Mouse (Mus musculus) embryonic facial prominence, embryonic 15.5 days (tissue): Measurements from ENCODE around the gene Cgnl1. TPM values are rescaled to one million over a fixed set of nuclear protein-coding genes. Genes with fewer than 3 reads are reported as not detected.

Experiments
- ATAC-seq: fragments of 200-750 bp; cut with Nextera tagmentation; 2 replicates; pipeline ENCODE4 v1.8.0; 2017; ENCODE audit warnings: low read depth, moderate TSS enrichment; ENCODE audit not compliant: insufficient number of reproducible peaks, low FRiP score, low TSS enrichment
- H3K27ac ChIP-seq: fragments of 300-500 bp; sonication (generic); replicated peaks from 2 replicates; pipeline ENCODE4 v1.5.1; 2015; ENCODE audit warnings: mild to moderate bottlenecking, inconsistent platforms
- H3K27me3 ChIP-seq: fragments of 300-500 bp; sonication (generic); 2 replicates; pipeline ENCODE4 v1.6.1; 2015; ENCODE audit warnings: inconsistent platforms
- H3K36me3 ChIP-seq: fragments of 300-500 bp; sonication (generic); 2 replicates; pipeline ENCODE4 v1.6.1; 2015; ENCODE audit warnings: mild to moderate bottlenecking, inconsistent platforms
- H3K4me1 ChIP-seq: fragments of 300-500 bp; sonication (generic); 2 replicates; pipeline ENCODE4 v1.6.1; 2015; ENCODE audit warnings: inconsistent platforms
- H3K4me2 ChIP-seq: fragments of 300-500 bp; sonication (generic); replicated peaks from 2 replicates; pipeline ENCODE4 v1.6.1; 2015; ENCODE audit warnings: mild to moderate bottlenecking, inconsistent platforms
- H3K4me3 ChIP-seq: fragments of 300-500 bp; sonication (generic); replicated peaks from 2 replicates; pipeline ENCODE4 v1.5.1; 2015; ENCODE audit warnings: mild to moderate bottlenecking, inconsistent platforms
- H3K9ac ChIP-seq: fragments of 300-500 bp; sonication (generic); 2 replicates; pipeline ENCODE4 v1.6.1; 2015; ENCODE audit warnings: inconsistent platforms
- H3K9me3 ChIP-seq: fragments of 300-500 bp; sonication (generic); replicated peaks from 2 replicates; pipeline ENCODE4 v1.6.1; 2016; ENCODE audit warnings: inconsistent platforms
- WGBS: fragments of 180-500 bp; shearing (Covaris S2); methylation state at CpG from one replicate; pipeline ENCODE4 v1.1.7; 2015; 5-methylcytosine and 5-hydroxymethylcytosine counted together
- polyA plus RNA-seq: library from polyadenylated mRNA; unstranded; fragments of >200 nt; fragmentation: Nextera tagmentation; extraction: Ambion mirVana; gene quantifications from 2 replicates; pipeline ENCODE4 v1.2.1, GENCODE M21; 2015

Cgnl1 gene
- polyA plus RNA-seq, 1 experiment from 2014 or later, result 10.8 TPM

DNA sequence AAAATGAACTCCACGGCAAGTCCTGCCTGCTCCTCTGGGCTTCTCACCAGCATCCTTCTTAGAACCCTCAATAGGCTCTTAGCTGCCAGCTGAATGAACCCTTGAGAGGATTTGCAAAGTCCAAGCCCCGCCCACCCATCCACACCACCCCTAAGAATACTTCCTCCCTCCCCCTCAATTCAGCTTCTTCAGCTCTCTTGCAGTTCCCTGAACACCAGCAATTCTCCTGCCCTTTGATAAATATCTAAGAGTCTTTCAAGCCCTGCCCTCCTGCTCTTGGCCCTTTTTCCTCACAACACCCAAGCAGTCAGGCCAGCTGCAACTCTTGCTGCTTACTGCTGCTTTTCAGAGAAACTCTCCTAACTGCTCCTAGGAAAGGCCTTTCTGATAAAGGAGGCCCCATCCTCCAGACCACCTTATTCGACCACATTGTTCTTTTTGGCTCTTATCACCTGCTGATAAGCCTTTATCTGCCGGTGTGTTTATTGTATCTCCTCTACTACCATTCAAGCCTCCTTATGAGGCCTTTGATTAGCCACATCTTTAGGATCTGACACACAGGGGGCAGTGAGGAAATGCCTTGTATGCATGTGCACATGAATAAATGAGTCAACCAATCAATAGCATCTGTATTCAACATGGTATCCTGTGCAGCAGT, 21.3 kb downstream of the Cgnl1 start:
- no peaks in the 10 kb centered on the region for H3K9me3 ChIP-seq
- H3K27me3 ChIP-seq, result no peaks in the 10 kb centered on the region
- H3K4me1 ChIP-seq, result peaks cover 26% of the 10 kb centered on the region
- H3K4me3 ChIP-seq, result no peak overlapping the region
- H3K27ac ChIP-seq, result no peak overlapping the region
- no peak overlapping the region for H3K9ac ChIP-seq
- WGBS, result 18% methylated on average over 4 of the region's 4 CpGs
- H3K4me2 ChIP-seq, result no peak overlapping the region
- no peaks in the 10 kb centered on the region for H3K36me3 ChIP-seq
- no peak for ATAC-seq

DNA sequence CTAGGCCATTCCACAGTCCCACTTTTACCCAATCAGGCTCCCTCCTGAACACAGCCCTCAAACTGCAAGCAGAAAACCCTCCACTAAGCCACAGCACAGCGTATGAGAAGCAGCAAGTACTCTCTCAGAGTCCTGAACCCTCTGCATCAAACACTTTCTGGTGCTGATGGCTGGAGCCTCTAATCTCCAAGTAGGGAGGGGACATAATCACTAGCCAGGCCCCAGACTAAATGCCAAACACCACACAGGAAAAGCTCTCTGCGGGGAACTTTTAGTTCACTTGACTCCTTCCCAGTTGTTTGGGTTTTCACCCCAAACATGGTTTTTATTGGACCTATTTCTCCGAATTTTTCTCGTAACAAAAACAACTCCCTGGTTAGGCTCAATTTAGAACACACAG, 25.0 kb downstream of the Cgnl1 start:
- no peak overlapping the region for H3K4me3 ChIP-seq
- no peak overlapping the region for H3K9ac ChIP-seq
- ATAC-seq, result peak; percentile 57; the same call in 1 of the 2 replicates
- 0 out of 2 replicates have a peak overlapping the region, but pooled peaks have one; percentile 11 for H3K27ac ChIP-seq
- H3K9me3 ChIP-seq, result no peaks in the 10 kb centered on the region
- 40% methylated on average over 4 of the region's 4 CpGs for WGBS
- H3K27me3 ChIP-seq, result no peaks in the 10 kb centered on the region
- H3K4me2 ChIP-seq, result no peak overlapping the region
- no peaks in the 10 kb centered on the region for H3K36me3 ChIP-seq
- H3K4me1 ChIP-seq, result peaks cover 10% of the 10 kb centered on the region

DNA sequence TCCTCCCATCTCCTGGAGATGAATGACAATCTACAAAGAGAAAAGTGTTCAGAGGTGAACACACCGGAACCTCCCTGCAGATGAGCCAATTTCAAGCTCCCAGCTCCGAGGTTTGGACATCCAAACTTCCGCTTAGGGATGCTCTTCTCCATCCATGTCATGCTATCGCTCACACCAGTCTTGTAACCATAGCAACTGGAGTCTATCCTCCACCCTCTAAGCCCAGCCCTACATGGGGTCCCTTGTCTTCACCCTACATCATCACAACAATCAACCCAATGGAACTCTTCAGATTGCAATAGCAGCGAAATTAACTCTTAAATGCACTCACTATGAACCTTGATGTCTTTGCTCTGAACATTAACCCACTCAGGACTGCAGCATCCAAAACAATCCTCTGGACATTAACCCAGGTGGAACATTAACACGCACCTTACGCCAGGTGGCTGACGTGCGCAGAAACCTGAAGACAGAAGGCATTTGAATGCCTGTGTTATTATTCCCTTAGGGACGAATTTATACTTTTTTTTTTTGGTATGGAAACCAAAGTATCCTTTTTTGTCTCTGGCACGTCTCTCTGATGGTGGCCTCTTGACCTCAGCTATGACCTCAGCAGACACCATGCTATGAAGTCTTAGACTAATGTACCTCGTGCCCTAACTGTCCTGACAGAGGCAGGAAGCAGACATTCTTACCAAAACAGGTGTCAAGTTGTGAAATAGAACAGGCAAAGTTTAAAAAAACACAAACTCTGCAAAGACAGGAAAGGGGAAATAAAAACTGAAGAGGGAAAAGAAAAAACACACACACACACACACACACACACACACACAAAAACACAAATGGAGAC, 33.1 kb downstream of the Cgnl1 start:
- H3K4me1 ChIP-seq, result no peaks in the 10 kb centered on the region
- H3K27ac ChIP-seq, result no peak overlapping the region
- H3K4me2 ChIP-seq, result no peak overlapping the region
- no peak overlapping the region for H3K4me3 ChIP-seq
- no peak overlapping the region for H3K9ac ChIP-seq
- ATAC-seq, result no peak
- no peaks in the 10 kb centered on the region for H3K36me3 ChIP-seq
- no peaks in the 10 kb centered on the region for H3K27me3 ChIP-seq
- WGBS, result 65% methylated on average over 12 of the region's 12 CpGs
- no peaks in the 10 kb centered on the region for H3K9me3 ChIP-seq

DNA sequence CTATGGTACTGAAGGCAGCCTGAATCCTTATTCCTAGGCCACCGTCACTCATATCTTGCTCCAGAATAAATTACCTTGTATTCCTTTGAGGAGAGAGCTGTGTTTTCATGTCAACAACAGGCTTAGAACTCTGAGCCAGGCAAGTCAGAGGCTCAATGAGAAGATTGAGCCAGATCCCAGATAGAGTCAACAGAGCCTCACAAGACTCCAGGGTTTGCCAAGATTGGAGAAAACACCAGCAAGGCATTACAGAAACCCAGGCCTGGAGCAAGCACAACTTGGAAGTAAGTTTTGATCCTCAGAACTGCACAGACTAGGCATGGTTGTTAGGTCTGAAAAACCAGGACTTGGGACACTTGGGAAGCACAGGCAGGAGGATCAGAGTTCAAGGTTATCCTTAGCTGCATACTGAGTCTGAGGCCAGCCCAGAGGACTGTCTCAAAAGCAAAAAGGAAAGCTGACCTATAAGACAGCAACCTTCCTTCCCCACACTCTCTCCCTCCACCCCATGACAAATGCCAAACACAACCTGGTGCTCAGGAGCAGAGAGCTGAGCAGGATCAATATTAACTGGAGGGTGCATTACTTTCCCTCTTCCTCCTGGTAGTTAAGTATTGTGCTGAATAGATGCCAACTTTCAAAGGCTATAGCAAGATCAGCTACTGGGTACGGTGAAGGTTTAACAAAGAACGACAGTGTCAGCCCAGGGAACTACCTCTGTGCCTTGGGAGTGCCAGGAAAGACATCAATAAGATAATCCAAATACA, 34.0 kb downstream of the Cgnl1 start:
- no peaks in the 10 kb centered on the region for H3K9me3 ChIP-seq

DNA sequence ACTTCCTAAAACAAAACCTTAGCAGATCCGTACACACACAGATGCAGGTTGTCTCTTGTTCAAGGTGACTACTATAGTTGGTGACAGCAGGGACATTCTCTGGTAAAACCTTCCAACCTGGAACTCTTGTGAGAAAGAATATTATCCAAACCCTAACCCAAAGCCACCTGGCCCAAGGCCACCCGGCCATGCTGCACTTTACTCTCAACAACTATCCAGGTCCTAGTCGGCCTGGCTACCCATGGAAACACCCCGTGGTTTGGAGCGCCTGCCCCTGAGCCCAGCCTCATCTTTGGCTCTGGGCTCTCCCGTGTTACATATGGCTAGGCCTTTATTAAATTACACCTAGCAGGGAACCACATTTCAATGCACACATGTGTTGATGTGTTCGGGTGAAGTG, 35.5 kb downstream of the Cgnl1 start:
- H3K27ac ChIP-seq, result no peak overlapping the region
- no peaks in the 10 kb centered on the region for H3K4me1 ChIP-seq
- H3K27me3 ChIP-seq, result no peaks in the 10 kb centered on the region
- 79% methylated on average over 7 of the region's 7 CpGs for WGBS
- no peaks in the 10 kb centered on the region for H3K36me3 ChIP-seq
- H3K9me3 ChIP-seq, result no peaks in the 10 kb centered on the region
- H3K4me2 ChIP-seq, result no peak overlapping the region
- no peak overlapping the region for H3K4me3 ChIP-seq
- H3K9ac ChIP-seq, result no peak overlapping the region
- ATAC-seq, result no peak

More for the DNA sequence above, 34.0 kb downstream of the Cgnl1 start:
- WGBS, result 60% methylated on average over 3 of the region's 3 CpGs
- Histone ChIP-seq H3K9ac (no peak overlapping the region), H3K4me2 (no peak overlapping the region), H3K36me3 (no peaks in the 10 kb centered on the region), H3K4me3 (no peak overlapping the region), H3K27me3 (no peaks in the 10 kb centered on the region), H3K4me1 (no peaks in the 10 kb centered on the region), H3K27ac (no peak overlapping the region)
- no peak for ATAC-seq

DNA sequence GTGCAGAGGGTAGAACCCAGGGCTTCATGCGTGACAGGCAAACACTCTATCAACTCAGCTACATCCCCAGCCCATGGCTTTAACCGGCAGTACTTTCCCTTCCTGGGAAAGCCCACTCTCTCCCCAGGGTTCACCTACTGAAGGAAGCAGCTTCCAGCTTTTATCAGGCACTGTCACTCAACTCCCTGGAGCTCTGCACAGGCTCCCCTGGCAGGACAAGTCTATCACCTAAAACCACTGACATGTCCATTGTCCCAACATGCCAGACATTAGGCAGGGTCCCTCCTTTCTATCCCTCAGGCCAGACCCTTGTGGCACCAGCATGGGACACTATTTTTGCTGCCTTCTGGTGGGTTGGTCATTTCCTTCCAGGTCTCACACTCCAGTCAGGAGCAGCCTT, 37.8 kb downstream of the Cgnl1 start:
- Histone ChIP-seq H3K27me3 (no peaks in the 10 kb centered on the region), H3K9ac (no peak overlapping the region), H3K4me1 (0 out of 2 replicates have a peak, but pooled peaks cover 2% of the 10 kb centered on the region), H3K4me2 (no peak overlapping the region), H3K9me3 (no peaks in the 10 kb centered on the region), H3K27ac (no peak overlapping the region), H3K4me3 (no peak overlapping the region), H3K36me3 (no peaks in the 10 kb centered on the region)
- ATAC-seq, result no peak
- WGBS, result 65% methylated on average over 2 of the region's 2 CpGs

DNA sequence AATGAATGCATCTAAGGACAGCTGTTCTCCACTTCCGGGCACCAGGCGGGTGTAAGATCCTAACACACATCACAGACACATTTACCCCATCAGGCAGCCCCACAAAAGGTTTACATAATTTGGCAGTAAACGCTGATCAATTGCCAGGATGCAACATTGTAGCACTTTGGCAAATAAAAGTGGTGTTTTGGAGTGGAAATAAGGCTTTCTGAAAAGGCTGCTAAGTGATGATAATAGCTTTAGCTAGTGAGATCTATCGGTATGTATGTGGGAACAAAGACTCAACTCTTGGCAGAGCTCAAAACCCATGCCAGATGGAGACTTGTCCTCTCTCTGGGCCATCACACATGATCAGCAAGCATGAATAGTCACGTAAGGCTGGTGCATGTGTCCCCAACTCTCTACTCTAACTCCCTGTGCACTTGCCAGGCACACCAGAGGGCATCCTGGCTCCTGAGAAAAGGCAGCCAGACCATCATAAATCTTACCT, 42.5 kb downstream of the Cgnl1 start:
- H3K9ac ChIP-seq, result no peak overlapping the region
- H3K27me3 ChIP-seq, result no peaks in the 10 kb centered on the region
- no peak overlapping the region for H3K27ac ChIP-seq
- H3K4me2 ChIP-seq, result no peak overlapping the region
- no peaks in the 10 kb centered on the region for H3K9me3 ChIP-seq
- H3K36me3 ChIP-seq, result no peaks in the 10 kb centered on the region
- H3K4me3 ChIP-seq, result no peak overlapping the region
- ATAC-seq, result no peak
- WGBS, result 77% methylated on average over 5 of the region's 5 CpGs
- 0 out of 2 replicates have a peak, but pooled peaks cover 2% of the 10 kb centered on the region for H3K4me1 ChIP-seq

DNA sequence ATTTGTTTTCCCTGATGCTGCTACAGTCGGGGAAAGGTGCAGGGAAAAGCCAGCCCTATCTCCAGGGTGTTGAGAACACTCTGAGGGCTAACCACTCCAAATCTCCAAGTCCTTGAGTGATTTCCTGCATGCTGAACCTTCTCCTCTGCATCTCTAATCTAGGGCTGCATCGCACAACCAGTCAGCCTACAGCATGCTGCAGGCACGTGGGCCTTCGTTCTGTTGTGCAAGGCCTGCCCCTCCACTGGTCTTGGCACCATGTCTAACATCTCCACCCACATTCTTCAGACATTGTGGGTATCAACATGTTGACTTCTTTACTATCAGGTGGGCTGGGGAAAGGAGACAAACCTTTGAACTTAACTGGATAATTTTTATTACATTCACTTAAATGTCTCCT, 44.2 kb downstream of the Cgnl1 start:
- ATAC-seq, result no peak
- Histone ChIP-seq H3K27ac (no peak overlapping the region), H3K27me3 (no peaks in the 10 kb centered on the region), H3K4me1 (0 out of 2 replicates have a peak, but pooled peaks cover 2% of the 10 kb centered on the region), H3K9ac (no peak overlapping the region), H3K4me2 (no peak overlapping the region), H3K36me3 (no peaks in the 10 kb centered on the region), H3K9me3 (no peaks in the 10 kb centered on the region), H3K4me3 (no peak overlapping the region)
- 70% methylated on average over 4 of the region's 4 CpGs for WGBS

DNA sequence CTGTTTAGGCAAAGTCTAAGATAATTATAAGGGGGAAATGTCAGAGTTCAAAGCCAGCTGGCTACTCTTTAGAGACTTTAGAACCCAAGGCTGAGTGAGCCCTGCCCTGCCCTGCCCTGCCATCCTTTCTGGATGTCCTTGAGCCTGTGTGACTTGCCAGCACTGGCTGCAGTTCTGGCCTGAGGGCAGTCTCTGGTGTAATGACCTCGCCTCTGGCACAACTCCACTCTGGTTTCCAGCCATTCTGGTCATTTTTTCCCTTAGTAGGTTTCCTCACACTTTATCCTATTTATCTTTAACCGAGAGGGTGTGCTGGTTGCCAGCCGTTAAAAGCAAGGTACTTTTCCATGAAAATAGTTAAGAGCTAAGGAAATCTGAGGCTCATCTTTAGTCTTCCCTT, 45.3 kb downstream of the Cgnl1 start:
- Histone ChIP-seq H3K4me2 (no peak overlapping the region), H3K9ac (no peak overlapping the region), H3K36me3 (no peaks in the 10 kb centered on the region), H3K9me3 (no peaks in the 10 kb centered on the region), H3K27me3 (no peaks in the 10 kb centered on the region), H3K4me3 (no peak overlapping the region), H3K27ac (no peak overlapping the region), H3K4me1 (peaks cover 10% of the 10 kb centered on the region; the same call in 1 of the 2 replicates)
- 74% methylated on average over 3 of the region's 3 CpGs for WGBS
- no peak for ATAC-seq

DNA sequence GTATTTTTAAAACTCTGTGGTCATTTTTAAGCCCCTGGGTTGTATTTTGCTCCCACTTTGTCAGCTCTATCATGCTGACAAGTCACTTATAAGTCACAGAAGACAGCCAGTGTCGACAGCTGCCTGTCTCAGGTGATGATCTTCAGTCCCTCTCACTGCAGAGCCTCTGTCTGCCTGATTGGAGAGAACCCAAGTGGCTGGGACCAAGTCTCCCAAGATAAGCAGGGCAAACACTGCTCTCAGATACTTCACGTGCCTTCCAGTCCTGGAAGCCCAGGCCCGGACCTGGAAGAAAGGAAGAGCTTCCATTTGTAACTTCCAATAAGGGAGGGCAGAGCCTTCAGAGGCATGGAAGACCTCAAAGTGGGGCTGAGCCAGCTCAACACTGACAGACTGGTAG, 49.0 kb downstream of the Cgnl1 start:
- no peak overlapping the region for H3K4me2 ChIP-seq
- H3K36me3 ChIP-seq, result no peaks in the 10 kb centered on the region
- 52% methylated on average over 3 of the region's 3 CpGs for WGBS
- no peaks in the 10 kb centered on the region for H3K9me3 ChIP-seq
- no peak overlapping the region for H3K9ac ChIP-seq
- H3K27ac ChIP-seq, result no peak overlapping the region
- peaks cover 15% of the 10 kb centered on the region; the same call in 1 of the 2 replicates for H3K4me1 ChIP-seq
- ATAC-seq, result no peak
- H3K4me3 ChIP-seq, result no peak overlapping the region
- no peaks in the 10 kb centered on the region for H3K27me3 ChIP-seq

DNA sequence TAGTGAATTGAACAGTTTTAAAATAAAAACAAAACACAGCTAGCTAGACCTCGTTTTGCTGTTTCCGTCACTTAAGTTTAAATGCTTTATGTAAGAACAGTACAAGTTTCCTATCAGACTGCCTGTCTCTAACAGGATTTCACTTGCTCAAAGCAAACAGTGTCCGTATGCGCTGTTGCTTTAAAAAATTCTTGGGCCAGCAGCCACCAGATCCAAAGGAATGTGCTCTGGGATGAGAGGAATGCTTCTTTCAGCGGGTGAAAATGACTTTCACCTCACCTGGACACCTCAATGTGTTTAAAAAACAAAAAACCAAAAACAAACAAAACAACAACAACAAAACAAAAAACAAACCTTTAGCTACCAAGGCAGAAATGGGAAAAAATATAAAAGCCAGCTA, 54.4 kb downstream of the Cgnl1 start:
- WGBS, result 25% methylated on average over 5 of the region's 5 CpGs
- Histone ChIP-seq H3K27ac (no peak overlapping the region), H3K4me1 (peaks cover 20% of the 10 kb centered on the region), H3K9me3 (no peaks in the 10 kb centered on the region), H3K36me3 (no peaks in the 10 kb centered on the region), H3K9ac (no peak overlapping the region), H3K27me3 (no peaks in the 10 kb centered on the region), H3K4me2 (no peak overlapping the region), H3K4me3 (no peak overlapping the region)
- ATAC-seq, result no peak
